Mouse (Mus musculus) fat pad, adult 2 months (tissue): ENCODE measurements around the gene Nxn.

Experiments used
- DNase-seq: peaks from one replicate; pipeline ENCODE4 v3.0.0-alpha.2; 2011; ENCODE audit warnings: low read depth, low spot score; ENCODE audit errors: extremely low read depth

Nxn gene

GRCm38 (mm10) chr11:76364038-76364437 is 34.9 kb downstream of the Nxn start:
- no peak for DNase-seq

GRCm38 (mm10) chr11:76363636-76364035 is 35.3 kb downstream of the Nxn start:
- no peak for DNase-seq

- DNase-seq = no peak
Observed at GRCm38 (mm10) chr11:76363178-76363577, 35.8 kb downstream of the Nxn start.

- DNase-seq = no peak
Observed at GRCm38 (mm10) chr11:76361422-76361821, 37.5 kb downstream of the Nxn start.

GRCm38 (mm10) chr11:76360255-76360654 is 38.7 kb downstream of the Nxn start:
- no peak for DNase-seq

GRCm38 (mm10) chr11:76358628-76359320 is 40.2 kb downstream of the Nxn start:
- DNase-seq = no peak

GRCm38 (mm10) chr11:76357464-76357863 is 41.5 kb downstream of the Nxn start:
- no peak for DNase-seq

- DNase-seq = no peak
Observed at GRCm38 (mm10) chr11:76356091-76356490, 42.8 kb downstream of the Nxn start.

GRCm38 (mm10) chr11:76355425-76355824 is 43.5 kb downstream of the Nxn start:
- no peak for DNase-seq

- DNase-seq = no peak
Observed at GRCm38 (mm10) chr11:76352861-76353558, 45.9 kb downstream of the Nxn start.

- DNase-seq = no peak
Observed at GRCm38 (mm10) chr11:76351624-76352011, 47.3 kb downstream of the Nxn start.

- no peak for DNase-seq
Observed at GRCm38 (mm10) chr11:76350931-76351623, 47.9 kb downstream of the Nxn start.

- no peak for DNase-seq
Observed at GRCm38 (mm10) chr11:76349833-76350232, 49.1 kb downstream of the Nxn start.

GRCm38 (mm10) chr11:76347589-76347988 is 51.4 kb downstream of the Nxn start:
- DNase-seq = no peak

- DNase-seq = no peak
Observed at GRCm38 (mm10) chr11:76343031-76343430, 55.9 kb downstream of the Nxn start.

GRCm38 (mm10) chr11:76341884-76342645 is 56.9 kb downstream of the Nxn start:
- no peak for DNase-seq

GRCm38 (mm10) chr11:76341163-76341562 is 57.8 kb downstream of the Nxn start:
- no peak for DNase-seq

GRCm38 (mm10) chr11:76339830-76340229 is 59.1 kb downstream of the Nxn start:
- no peak for DNase-seq

- DNase-seq = no peak
Observed at GRCm38 (mm10) chr11:76339141-76339540, 59.8 kb downstream of the Nxn start.

GRCm38 (mm10) chr11:76338656-76339055 is 60.3 kb downstream of the Nxn start:
- no peak for DNase-seq

- no peak for DNase-seq
Observed at GRCm38 (mm10) chr11:76337764-76338163, 61.2 kb downstream of the Nxn start.
